Mouse (Mus musculus): Measurements from ENCODE around the gene Magel2. TPM values are rescaled to one million over a fixed set of nuclear protein-coding genes. Genes with fewer than 3 reads are reported as not detected.

Magel2 gene
- not detected for total RNA-seq (2023)

GRCm38 (mm10) chr7:62376510-62377304, at the start of gene Magel2:
Gene Magel2, plus strand, starts transcription at chr7:62377010.

GRCm38 (mm10) chr7:62346269-62346668, 30.5 kb upstream of the Magel2 start, which contains the start of gene Ndn:
Gene Ndn, plus strand, starts transcription at chr7:62346569.

GRCm38 (mm10) chr7:62419493-62420360, 42.9 kb downstream of the Magel2 start, which contains the start of gene Mkrn3:
Gene Mkrn3, minus strand, starts transcription at chr7:62420139.

Other genes starting within 250 kb of the Magel2 start
- not detected for gene Ndn, start 30.4 kb upstream of the Magel2 start, total RNA-seq (2023)
- not detected for gene Mkrn3, start 43.1 kb downstream of the Magel2 start, total RNA-seq (2023)
- gene Peg12, start 87.5 kb downstream of the Magel2 start, total RNA-seq (2023): 0.21 TPM

Data from CD4-positive naive resting alpha-beta T cell, adult 76 days (primary cell).